Mouse (Mus musculus): ENCODE data around the gene Snrpd3. TPM values are rescaled to one million over a fixed set of nuclear protein-coding genes. Genes with fewer than 3 reads are reported as not detected.
"Not testable (repeated sequence)": the region's sequence is repeated elsewhere in the genome, so short reads cannot be mapped to it uniquely, and the experiment has no call there.

The Snrpd3 gene
- polyA plus RNA-seq (2012; fragmentation: generic; extraction: Trizol), result 195 TPM

DNA sequence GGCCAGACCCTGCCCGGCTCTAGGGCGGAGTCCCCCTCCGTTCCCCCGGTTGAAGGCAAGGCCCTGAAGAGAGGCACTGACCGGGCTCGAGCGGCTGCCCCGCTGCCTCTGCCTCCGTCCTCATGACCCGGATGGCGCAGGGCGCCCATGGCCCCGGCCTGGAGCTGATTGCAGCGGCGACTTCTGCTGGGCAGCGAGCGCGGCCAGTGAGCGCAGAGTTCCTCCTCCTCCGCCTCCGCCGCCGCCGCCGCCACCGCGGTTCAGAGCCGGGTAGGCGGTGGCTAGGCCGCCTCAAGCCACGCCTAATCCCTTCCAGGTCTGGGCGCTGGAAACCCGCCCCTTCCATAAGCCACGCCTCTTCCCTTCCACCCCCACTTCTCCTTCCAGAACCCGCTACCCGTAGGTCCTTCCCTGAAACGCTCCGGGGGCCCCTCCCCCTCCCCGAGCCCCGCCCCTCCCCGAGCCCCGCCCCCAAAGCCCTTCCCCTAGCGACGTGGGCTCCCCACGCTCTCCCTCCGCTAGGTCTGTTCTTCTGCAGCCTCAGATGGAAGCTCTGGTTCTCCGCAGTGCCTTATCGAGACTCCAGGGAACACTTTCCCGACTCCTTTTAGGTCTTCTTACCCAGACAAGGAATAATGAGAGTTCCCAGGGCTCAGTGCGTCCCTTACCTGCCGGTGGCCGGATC lies at the start of gene Snrpd3:
Snrpd3 (plus strand) TSS at position 479 of the 685 bp plus-strand sequence.
- Histone ChIP-seq H3K4me2 (ENCODE audit: low read depth) (peak within 1 kb of the TSS; percentile 91), H3ac (ENCODE audit: control insufficient read depth, insufficient read length) (peak within 1 kb of the TSS; percentile 51), H3K27me3 (ENCODE audit: control insufficient read depth, insufficient read depth, insufficient read length) (no peaks in the 10 kb centered on the region), H3K4me3 (peak within 1 kb of the TSS; percentile 80), H3K79me2 (ENCODE audit: control insufficient read depth, insufficient read depth) (peaks cover 70% of the 10 kb centered on the region), H3K36me3 (ENCODE audit: control insufficient read depth, insufficient read depth) (peaks cover 21% of the 10 kb centered on the region)
- no peak for TF ChIP-seq USF1 (IDR thresholded peaks at IDR 0.05; ENCODE audit: low read depth)
- TF ChIP-seq POLR2A (IDR thresholded peaks at IDR 0.05; ENCODE audit: insufficient read length, low read depth), result peak; percentile 83
- TF ChIP-seq MYOD1 (IDR thresholded peaks at IDR 0.05; ENCODE audit: control insufficient read depth in 1 of 3, insufficient read length in 2 of 3, low read depth in 2 of 3), result peak in 1 of 3 experiments; percentile 14
- no peak for TF ChIP-seq MYOG (IDR thresholded peaks at IDR 0.05; ENCODE audit: control insufficient read depth in 1 of 3, insufficient read depth in 1 of 3, insufficient read length in 2 of 3, low read depth in 2 of 3)
- TF ChIP-seq E2F4 (IDR thresholded peaks at IDR 0.05; ENCODE audit: insufficient read depth), result no peak
- TF ChIP-seq REST (IDR thresholded peaks at IDR 0.05; ENCODE audit: insufficient read depth, insufficient read length), result no peak
- no peak for TF ChIP-seq MAX (IDR thresholded peaks at IDR 0.05; ENCODE audit: low read depth)
- TF ChIP-seq POLR2AphosphoS2 (IDR thresholded peaks at IDR 0.05; ENCODE audit: insufficient read length, low read depth), result peak; percentile 84
- no peak for TF ChIP-seq TCF12 (IDR thresholded peaks at IDR 0.05; ENCODE audit: insufficient read depth, poor library complexity, severe bottlenecking)
- no peak for TF ChIP-seq TCF3 (IDR thresholded peaks at IDR 0.05; ENCODE audit: insufficient read length, low read depth)
- no peak for TF ChIP-seq SRF (IDR thresholded peaks at IDR 0.05; ENCODE audit: control insufficient read depth, insufficient read length, low read depth)
- TF ChIP-seq CEBPB (IDR thresholded peaks at IDR 0.05; ENCODE audit: insufficient read depth, poor library complexity, severe bottlenecking), result 0 out of 2 replicates have a peak, but pooled peaks have one; percentile 1

DNA sequence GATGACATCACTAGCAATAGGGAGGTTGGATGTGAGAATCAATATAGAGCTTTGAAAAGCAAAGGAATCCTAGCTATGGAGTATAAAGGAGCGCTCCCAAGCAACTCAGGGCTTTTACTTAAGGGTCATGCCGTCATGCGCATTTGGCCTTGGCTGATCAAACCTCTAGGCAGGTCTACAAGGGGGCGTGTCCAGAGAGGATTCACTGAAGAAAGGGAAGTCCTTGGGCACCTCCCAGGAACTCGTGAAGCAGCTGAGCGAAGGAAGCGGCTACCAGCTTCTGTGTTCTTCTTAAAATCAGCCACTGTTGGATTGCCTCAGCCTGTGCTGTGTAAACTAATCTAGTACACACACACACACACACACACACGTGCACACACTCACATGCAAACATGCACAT lies 43.9 kb upstream of the Snrpd3 start:
- no peak overlapping the region for H3ac ChIP-seq (ENCODE audit: control insufficient read depth, insufficient read length)
- H3K36me3 ChIP-seq (ENCODE audit: control insufficient read depth, insufficient read depth), result no peaks in the 10 kb centered on the region
- H3K79me2 ChIP-seq (ENCODE audit: control insufficient read depth, insufficient read depth), result no peaks in the 10 kb centered on the region
- H3K27me3 ChIP-seq (ENCODE audit: control insufficient read depth, insufficient read depth, insufficient read length), result no peaks in the 10 kb centered on the region
- TF ChIP-seq USF1 (IDR thresholded peaks at IDR 0.05; ENCODE audit: low read depth) (no peak), TCF3 (IDR thresholded peaks at IDR 0.05; ENCODE audit: insufficient read length, low read depth) (no peak), TCF12 (IDR thresholded peaks at IDR 0.05; ENCODE audit: insufficient read depth, poor library complexity, severe bottlenecking) (no peak), POLR2AphosphoS2 (IDR thresholded peaks at IDR 0.05; ENCODE audit: insufficient read length, low read depth) (no peak), MYOD1 (IDR thresholded peaks at IDR 0.05; ENCODE audit: control insufficient read depth in 1 of 3, insufficient read length in 2 of 3, low read depth in 2 of 3) (no peak), E2F4 (IDR thresholded peaks at IDR 0.05; ENCODE audit: insufficient read depth) (no peak), MAX (IDR thresholded peaks at IDR 0.05; ENCODE audit: low read depth) (no peak), SRF (IDR thresholded peaks at IDR 0.05; ENCODE audit: control insufficient read depth, insufficient read length, low read depth) (no peak), REST (IDR thresholded peaks at IDR 0.05; ENCODE audit: insufficient read depth, insufficient read length) (no peak), MYOG (IDR thresholded peaks at IDR 0.05; ENCODE audit: control insufficient read depth in 1 of 3, insufficient read depth in 1 of 3, insufficient read length in 2 of 3, low read depth in 2 of 3) (no peak), CEBPB (IDR thresholded peaks at IDR 0.05; ENCODE audit: insufficient read depth, poor library complexity, severe bottlenecking) (no peak), POLR2A (IDR thresholded peaks at IDR 0.05; ENCODE audit: insufficient read length, low read depth) (no peak)
- no peak overlapping the region for H3K4me3 ChIP-seq
- no peak overlapping the region for H3K4me2 ChIP-seq (ENCODE audit: low read depth)

DNA sequence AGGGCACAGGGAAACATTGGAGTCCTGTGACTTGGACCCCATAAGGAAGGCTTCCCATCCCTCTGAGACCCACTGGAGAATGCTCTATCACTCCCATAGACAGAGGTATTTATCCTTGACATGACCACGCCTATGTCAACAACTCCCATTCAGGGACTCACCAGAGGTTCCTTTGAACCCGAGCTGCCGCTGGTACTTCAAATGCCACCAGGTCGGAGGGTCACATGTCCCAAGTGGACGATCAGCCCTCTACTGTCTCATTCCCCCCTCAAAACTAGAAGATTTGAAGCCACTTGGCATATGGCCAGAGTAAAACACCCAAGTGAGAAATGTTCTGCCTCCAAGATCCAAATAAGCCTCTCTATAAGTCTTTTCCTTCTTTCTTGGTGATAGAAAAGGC lies 42.8 kb upstream of the Snrpd3 start:
- Histone ChIP-seq H3K4me3 (no peak overlapping the region), H3ac (ENCODE audit: control insufficient read depth, insufficient read length) (no peak overlapping the region), H3K36me3 (ENCODE audit: control insufficient read depth, insufficient read depth) (no peaks in the 10 kb centered on the region), H3K79me2 (ENCODE audit: control insufficient read depth, insufficient read depth) (no peaks in the 10 kb centered on the region), H3K4me2 (ENCODE audit: low read depth) (no peak overlapping the region), H3K27me3 (ENCODE audit: control insufficient read depth, insufficient read depth, insufficient read length) (no peaks in the 10 kb centered on the region)
- TF ChIP-seq TCF3 (IDR thresholded peaks at IDR 0.05; ENCODE audit: insufficient read length, low read depth), result no peak
- TF ChIP-seq POLR2A (IDR thresholded peaks at IDR 0.05; ENCODE audit: insufficient read length, low read depth), result no peak
- TF ChIP-seq MAX (IDR thresholded peaks at IDR 0.05; ENCODE audit: low read depth), result no peak

DNA sequence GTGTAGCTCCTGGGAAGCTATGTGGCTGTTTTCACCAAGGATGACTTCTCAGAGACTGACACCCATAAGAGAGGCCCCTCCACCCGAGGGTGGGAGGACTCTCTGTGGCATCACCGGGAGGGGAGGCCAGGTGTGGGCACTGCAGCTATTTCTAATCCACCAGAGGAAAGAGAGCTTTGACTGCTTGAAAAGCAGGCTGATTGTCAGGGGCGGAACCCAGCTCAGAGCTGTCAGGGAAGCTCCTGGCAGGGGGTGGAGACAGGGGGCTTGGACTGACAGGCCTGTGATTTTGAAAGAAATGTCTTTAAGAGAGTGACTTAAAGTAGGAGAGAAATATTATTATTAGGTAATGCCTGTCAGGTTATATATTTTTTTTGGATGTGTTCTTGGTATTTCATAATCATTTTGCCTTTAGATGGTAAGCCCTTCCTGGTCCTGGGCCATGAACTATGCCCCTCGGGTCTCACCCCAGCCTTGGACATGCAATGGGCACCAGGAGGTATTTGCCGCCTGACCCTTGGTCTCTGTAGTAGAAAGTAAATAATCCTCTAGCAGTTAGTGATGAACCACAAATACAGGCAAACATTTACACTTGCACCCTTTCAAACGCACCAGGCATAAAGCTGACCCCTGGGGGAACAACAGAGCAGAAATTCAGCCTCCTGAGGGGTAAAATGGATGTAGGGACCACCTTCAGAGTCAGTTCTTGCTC lies 42.1 kb upstream of the Snrpd3 start:
- not testable (repeated sequence) for H3K4me2 ChIP-seq (ENCODE audit: low read depth); H3K79me2 ChIP-seq (ENCODE audit: control insufficient read depth, insufficient read depth); H3K36me3 ChIP-seq (ENCODE audit: control insufficient read depth, insufficient read depth); H3ac ChIP-seq (ENCODE audit: control insufficient read depth, insufficient read length); H3K4me3 ChIP-seq; H3K27me3 ChIP-seq (ENCODE audit: control insufficient read depth, insufficient read depth, insufficient read length)

DNA sequence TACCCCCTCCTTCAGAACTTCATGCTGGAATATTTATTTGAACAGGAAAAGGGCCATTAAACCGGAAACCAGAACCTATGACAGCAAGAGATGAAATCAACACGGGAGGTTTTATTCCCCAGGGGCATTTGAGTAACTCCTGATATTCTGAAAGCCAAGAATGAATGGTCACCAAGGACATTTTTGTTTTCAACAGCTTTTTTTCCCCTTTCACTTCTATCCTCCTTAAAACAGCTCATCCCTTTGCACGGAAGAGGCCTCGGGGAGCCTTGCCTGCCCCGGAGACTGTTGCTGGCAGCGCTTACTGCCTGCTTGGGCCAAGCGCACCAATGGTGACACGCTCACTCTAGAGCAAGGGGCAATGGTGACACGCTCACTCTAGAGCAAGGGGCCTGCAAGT lies 40.3 kb upstream of the Snrpd3 start:
- TF ChIP-seq TCF12 (IDR thresholded peaks at IDR 0.05; ENCODE audit: insufficient read depth, poor library complexity, severe bottlenecking), result no peak
- no peak for TF ChIP-seq POLR2A (IDR thresholded peaks at IDR 0.05; ENCODE audit: insufficient read length, low read depth)
- TF ChIP-seq CEBPB (IDR thresholded peaks at IDR 0.05; ENCODE audit: insufficient read depth, poor library complexity, severe bottlenecking), result no peak
- TF ChIP-seq SRF (IDR thresholded peaks at IDR 0.05; ENCODE audit: control insufficient read depth, insufficient read length, low read depth), result no peak
- no peak for TF ChIP-seq MYOG (IDR thresholded peaks at IDR 0.05; ENCODE audit: control insufficient read depth in 1 of 3, insufficient read depth in 1 of 3, insufficient read length in 2 of 3, low read depth in 2 of 3)
- no peak for TF ChIP-seq USF1 (IDR thresholded peaks at IDR 0.05; ENCODE audit: low read depth)
- no peak for TF ChIP-seq POLR2AphosphoS2 (IDR thresholded peaks at IDR 0.05; ENCODE audit: insufficient read length, low read depth)
- TF ChIP-seq MYOD1 (IDR thresholded peaks at IDR 0.05; ENCODE audit: control insufficient read depth in 1 of 3, insufficient read length in 2 of 3, low read depth in 2 of 3), result no peak
- no peak for TF ChIP-seq TCF3 (IDR thresholded peaks at IDR 0.05; ENCODE audit: insufficient read length, low read depth)
- TF ChIP-seq REST (IDR thresholded peaks at IDR 0.05; ENCODE audit: insufficient read depth, insufficient read length), result no peak
- no peak for TF ChIP-seq E2F4 (IDR thresholded peaks at IDR 0.05; ENCODE audit: insufficient read depth)
- no peak for TF ChIP-seq MAX (IDR thresholded peaks at IDR 0.05; ENCODE audit: low read depth)
- no peak overlapping the region for H3K4me3 ChIP-seq
- no peak overlapping the region for H3ac ChIP-seq (ENCODE audit: control insufficient read depth, insufficient read length)
- H3K4me2 ChIP-seq (ENCODE audit: low read depth), result no peak overlapping the region
- no peaks in the 10 kb centered on the region for H3K36me3 ChIP-seq (ENCODE audit: control insufficient read depth, insufficient read depth)
- no peaks in the 10 kb centered on the region for H3K27me3 ChIP-seq (ENCODE audit: control insufficient read depth, insufficient read depth, insufficient read length)
- H3K79me2 ChIP-seq (ENCODE audit: control insufficient read depth, insufficient read depth), result no peaks in the 10 kb centered on the region

Data from myocyte (in vitro differentiated cells).